26 mouse cellular contexts compared by ENCODE assay signal in the genomic region with DNA sequence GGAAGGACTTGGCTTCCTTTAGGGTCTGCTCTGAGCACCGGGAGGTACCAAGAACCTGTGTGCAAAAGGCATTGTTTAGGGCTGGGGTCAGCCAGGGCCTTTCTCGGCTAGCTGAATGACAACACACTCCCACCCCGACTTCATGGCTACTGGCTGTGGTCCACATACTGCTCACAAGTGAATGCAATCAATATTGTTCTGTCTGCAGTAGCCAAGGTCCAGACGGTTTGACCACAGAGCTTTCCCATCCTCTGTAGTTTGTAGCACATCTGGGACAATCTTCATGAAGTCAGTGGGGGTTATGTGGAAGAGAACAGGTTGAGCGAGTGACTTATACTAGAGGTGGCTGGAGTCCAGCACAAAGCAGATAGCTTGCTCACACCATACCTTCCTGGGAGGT. TPM values are rescaled to one million over a fixed set of nuclear protein-coding genes. Genes with fewer than 3 reads are reported as not detected.
"Had no signal": no experiment of that assay in that cellular context is flagged by ENCODE, and none has a peak within 500 bp of the region (broad histone marks: within the 10 kb centered on the region; RNA-seq: fewer than 3 reads in every experiment).

No protein-coding gene starts in this region.

- H3K9ac ChIP-seq: kidney, embryonic 15.5 days; limb, embryonic 13.5 days; midbrain, embryonic 13.5 days had no signal

- H3K4me2 ChIP-seq: kidney, embryonic 15.5 days; limb, embryonic 13.5 days; midbrain, embryonic 13.5 days had no signal

- H3K36me3 ChIP-seq: kidney, embryonic 15.5 days; limb, embryonic 10.5 days; limb, embryonic 13.5 days; midbrain, embryonic 10.5 days; midbrain, embryonic 13.5 days had no signal

- DNase-seq: kidney, adult 11 months; kidney, postnatal 10 days; layer of hippocampus, postnatal 36 days; lung, adult 2 months; right cerebral cortex, adult 18-20 months; right cerebral cortex, postnatal 14 days; right cerebral cortex, postnatal 4 days; thymus, adult 2 months; thymus, postnatal 14 days; thymus, postnatal 4 days had no signal

- H3K27me3 ChIP-seq: limb, embryonic 13.5 days; midbrain, embryonic 13.5 days had no signal

- ATAC-seq: midbrain, embryonic 13.5 days; midbrain, embryonic 16.5 days had no signal

- H3K27ac ChIP-seq: kidney, embryonic 15.5 days; left cerebral cortex, adult 2 months; limb, embryonic 10.5 days; limb, embryonic 13.5 days; macrophage; midbrain, embryonic 10.5 days; midbrain, embryonic 13.5 days; stomach, postnatal 0 days had no signal

- H3K4me1 ChIP-seq: midbrain, embryonic 10.5 days; midbrain, embryonic 13.5 days had no signal

- H3K9me3 ChIP-seq: kidney, embryonic 15.5 days; limb, embryonic 10.5 days; limb, embryonic 13.5 days; megakaryocyte, embryonic 14.5 days; midbrain, embryonic 10.5 days; midbrain, embryonic 13.5 days had no signal

- H3K4me3 ChIP-seq: kidney, embryonic 15.5 days; left cerebral cortex, adult 2 months; limb, embryonic 10.5 days; limb, embryonic 13.5 days; megakaryocyte, embryonic 14.5 days; midbrain, embryonic 10.5 days; midbrain, embryonic 13.5 days; myocyte had no signal

RNA-seq across cellular contexts. Expression of gene Acox2, which starts 2.3 kb away (rescaled TPM):
- total RNA-seq: layer of hippocampus, adult 8-10 months; layer of hippocampus, postnatal 36 days; left cerebral cortex, postnatal 14 days; monocyte, adult 5-6 weeks had no signal
- polyA plus RNA-seq: limb, embryonic 13.5 days; macrophage; midbrain, embryonic 13.5 days; midbrain, embryonic 16.5 days; neural tube, embryonic 14.5 days; stomach, embryonic 14.5 days had no signal
